Mouse (Mus musculus) 3134 (cell line): ENCODE measurements around the gene Setd4.
"Not testable (repeated sequence)": the region's sequence is repeated elsewhere in the genome, so short reads cannot be mapped to it uniquely, and the experiment has no call there.

Experiments
- DNase-seq: peaks from one replicate; pipeline ENCODE4 v3.0.0-alpha.2; 2011; ENCODE audit warnings: low spot score; ENCODE audit not compliant: insufficient read length; ENCODE audit errors: extremely low read depth

Gene Setd4

DNA sequence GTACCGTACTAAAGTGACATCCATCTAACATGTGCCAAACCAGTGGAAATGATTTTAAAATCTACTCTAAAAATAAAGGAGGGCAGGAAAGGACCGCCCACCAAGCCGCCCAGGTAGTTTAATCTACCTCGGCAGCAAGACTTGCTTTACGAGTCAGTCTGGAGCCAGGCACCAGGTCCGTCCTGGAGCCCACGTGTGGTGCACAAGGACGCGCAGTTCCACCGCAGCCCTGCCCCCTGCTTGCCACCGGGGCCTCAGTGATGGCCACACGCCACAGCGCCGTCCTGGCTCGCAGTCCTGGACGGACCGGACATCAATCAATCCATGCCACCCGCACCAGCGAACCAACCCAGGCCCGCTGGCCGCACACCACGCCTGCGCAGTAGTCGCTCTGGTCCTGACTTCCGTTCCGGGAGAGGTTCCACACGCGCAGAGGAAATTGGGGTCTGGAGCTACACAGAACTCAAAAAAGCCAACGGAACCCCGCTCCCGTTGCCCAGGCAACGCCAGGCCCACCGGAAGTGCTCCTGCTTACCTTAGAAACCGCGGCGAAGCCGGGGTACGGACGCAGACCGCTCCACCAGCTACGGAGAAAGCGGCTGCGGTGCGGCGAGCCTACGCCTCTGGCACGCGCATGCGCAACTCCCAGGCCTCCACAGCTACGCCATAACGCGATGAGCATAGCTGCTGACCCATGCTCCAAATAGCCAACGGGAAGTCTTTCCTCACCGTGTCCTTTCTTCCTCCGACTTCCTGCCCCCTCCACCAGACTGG, at the start of gene Setd4:
Gene Setd4 (minus strand): TSS at position 625 of the 774 bp plus-strand sequence.
- DNase-seq, result peak; percentile 98

DNA sequence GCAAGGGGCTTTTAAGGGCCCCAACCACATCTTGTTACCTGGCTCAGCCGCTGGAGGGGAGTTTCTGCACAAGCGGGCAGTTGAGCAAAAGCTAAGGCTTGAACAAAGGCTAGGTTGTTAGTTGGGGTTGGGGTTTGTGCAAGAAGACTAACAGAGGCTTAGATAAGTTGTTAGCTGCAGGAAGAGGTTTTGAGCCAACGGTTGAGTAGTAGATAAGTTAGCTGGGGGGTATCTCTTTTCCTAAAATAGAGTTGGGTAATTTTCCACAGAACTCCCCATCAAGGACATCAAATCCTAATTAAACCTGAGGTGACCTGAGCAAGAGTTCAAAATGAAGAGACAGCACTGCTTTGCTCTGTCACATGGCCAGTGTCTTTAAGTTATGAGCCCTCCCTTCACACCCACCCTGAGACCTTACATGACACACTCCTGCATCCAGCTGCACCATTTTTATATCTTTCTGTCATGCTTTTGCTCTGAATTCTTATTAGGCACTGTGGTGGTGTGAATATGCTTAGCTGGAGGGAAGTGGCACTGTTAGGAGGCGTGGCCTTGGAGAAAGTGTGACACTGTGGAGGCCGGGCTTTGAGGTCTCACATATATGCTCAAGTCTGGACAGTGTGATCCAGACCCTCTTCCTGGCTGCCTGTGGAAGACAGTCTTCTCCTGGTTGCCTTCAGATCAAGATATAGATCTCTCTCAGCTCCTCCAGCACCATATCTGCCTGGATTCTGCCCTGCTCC, 44.7 kb upstream of the Setd4 start:
- no peak for DNase-seq

DNA sequence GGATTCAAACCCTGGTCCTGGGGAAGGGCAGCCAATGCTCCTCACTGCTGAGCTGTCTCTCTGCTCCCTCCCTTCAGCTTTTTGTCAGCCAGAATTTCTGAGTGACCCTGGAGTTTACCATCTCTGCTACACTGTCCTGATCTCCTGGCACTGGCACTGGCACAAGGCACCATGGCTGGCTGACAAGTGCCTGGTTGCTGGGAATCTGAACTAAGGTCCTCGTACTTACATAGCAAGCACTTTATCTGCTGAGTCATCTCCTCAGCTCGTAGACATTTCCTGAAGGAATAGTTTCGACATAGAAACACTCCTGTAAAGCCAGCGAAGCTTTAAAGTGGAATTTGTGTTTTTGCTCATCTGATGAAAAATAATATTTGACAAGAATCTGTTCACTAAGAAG, 40.1 kb upstream of the Setd4 start:
- peak; percentile 59 for DNase-seq

DNA sequence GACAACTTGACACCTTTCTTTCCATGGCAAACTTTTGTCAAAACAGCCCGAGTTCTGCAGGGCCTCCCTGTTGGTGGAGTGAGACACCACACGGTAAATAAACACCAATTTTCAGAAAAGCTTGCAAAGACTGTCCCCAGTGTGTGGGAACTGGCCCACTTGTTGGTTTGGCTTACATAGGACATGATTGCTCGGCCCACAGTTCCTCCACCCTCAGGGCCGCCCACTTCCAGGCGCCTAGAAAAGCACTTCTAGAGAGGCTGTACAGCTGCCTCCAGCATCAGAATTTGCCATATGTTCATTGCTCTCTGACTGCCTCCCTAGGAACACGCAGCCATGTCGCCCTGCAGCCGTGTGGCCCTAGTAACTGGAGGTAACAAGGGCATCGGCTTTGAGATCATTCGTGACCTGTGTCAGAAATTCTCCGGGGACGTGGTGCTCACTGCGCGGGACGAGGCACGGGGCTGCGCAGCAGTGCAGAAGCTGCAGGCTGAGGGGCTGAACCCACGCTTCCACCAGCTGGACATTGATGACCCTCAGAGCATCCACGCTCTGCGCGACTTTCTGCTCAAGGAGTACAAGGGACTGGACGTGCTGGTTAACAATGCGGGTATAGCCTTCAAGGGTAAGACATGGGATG, 24.0 kb upstream of the Setd4 start, which contains the start of gene Gm5678:
Gene Gm5678 (plus strand): TSS at position 337 of the 640 bp plus-strand sequence.
- no peak for DNase-seq

DNA sequence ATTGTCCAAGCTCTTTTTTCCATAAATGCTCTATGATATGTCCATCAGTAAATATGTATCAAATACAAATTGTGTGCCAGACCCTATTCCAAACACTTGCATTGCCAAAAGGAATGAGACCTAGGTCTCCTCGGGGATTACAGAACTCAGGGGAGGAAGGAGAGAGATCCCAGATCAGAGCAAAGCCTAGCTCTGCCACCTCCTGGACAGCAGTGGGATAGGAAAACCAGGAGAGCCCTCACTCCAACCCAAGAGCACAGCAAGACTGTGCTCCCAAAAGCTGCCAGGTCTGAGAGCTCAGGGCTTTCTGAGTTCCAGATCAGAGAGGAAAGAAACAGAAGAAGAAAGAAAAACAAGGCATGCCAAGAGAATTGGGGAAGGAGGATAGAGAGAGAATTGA, 22.9 kb upstream of the Setd4 start:
- no peak for DNase-seq

DNA sequence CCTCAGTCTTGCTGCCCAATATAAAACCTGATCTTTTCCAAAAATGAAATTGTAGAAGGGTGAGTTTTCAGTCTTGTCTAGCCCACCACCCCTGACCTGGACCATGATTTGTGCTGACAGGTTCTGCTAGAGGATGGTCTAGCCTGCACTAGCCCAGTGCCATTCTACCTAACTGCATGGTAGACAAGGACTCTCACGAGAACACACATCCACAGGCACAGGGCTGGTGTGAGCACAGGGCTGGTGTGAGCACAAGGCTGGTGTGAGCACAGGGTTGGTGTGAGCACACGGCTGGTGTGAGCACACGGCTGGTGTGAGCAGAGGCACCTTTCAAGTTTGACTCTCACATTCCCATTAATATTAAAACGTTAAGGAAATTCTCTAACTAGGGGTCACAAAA, 20.8 kb upstream of the Setd4 start:
- no peak for DNase-seq

GRCm38 (mm10) chr16:93623759-93624158, 19.9 kb upstream of the Setd4 start:
- not testable (repeated sequence) for DNase-seq

- DNase-seq, result no peak
Observed at GRCm38 (mm10) chr16:93615118-93615870, 11.4 kb upstream of the Setd4 start.

DNA sequence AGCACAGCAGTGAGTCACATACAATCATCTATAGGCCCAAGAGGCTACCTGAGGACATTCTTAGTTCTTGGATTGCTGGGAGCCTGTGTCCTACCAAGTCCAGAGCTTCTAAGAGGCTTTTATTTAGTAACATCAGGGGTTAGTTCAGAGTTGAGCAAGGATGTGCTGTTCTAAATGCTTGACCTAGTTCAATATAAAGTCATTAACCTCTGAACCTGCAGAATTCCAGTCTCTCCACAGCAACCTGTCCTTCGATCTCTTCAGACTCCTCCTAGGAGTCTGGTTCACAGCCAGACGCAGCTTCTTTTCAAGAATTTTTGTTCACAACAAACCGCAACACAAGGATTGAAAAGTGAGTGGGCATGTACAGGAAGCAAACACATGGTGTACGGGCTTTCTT, 7.1 kb upstream of the Setd4 start:
- no peak for DNase-seq

DNA sequence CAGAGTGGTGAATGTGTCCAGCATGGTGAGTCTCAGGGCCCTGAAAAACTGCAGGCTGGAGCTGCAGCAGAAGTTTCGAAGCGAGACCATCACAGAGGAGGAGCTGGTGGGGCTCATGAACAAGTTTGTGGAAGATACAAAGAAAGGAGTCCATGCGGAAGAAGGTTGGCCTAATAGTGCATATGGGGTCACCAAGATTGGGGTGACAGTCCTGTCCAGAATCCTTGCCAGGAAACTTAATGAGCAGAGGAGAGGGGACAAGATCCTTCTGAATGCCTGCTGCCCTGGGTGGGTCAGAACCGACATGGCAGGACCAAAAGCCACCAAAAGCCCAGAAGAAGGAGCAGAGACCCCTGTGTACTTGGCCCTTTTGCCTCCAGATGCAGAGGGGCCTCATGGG, 5.9 kb upstream of the Setd4 start:
- DNase-seq, result no peak

GRCm38 (mm10) chr16:93608731-93609130, 4.9 kb upstream of the Setd4 start:
- no peak for DNase-seq

GRCm38 (mm10) chr16:93607669-93608101, 3.8 kb upstream of the Setd4 start:
- DNase-seq, result peak; percentile 86

GRCm38 (mm10) chr16:93606146-93606545, 2.3 kb upstream of the Setd4 start:
- no peak for DNase-seq

- DNase-seq, result no peak
Observed at GRCm38 (mm10) chr16:93605553-93605952, 1.7 kb upstream of the Setd4 start, which contains the start of gene Cbr1. Gene Cbr1 (plus strand): TSS chr16:93605853.

- no peak for DNase-seq
Observed at GRCm38 (mm10) chr16:93604481-93604969, 662 bp upstream of the Setd4 start.

DNA sequence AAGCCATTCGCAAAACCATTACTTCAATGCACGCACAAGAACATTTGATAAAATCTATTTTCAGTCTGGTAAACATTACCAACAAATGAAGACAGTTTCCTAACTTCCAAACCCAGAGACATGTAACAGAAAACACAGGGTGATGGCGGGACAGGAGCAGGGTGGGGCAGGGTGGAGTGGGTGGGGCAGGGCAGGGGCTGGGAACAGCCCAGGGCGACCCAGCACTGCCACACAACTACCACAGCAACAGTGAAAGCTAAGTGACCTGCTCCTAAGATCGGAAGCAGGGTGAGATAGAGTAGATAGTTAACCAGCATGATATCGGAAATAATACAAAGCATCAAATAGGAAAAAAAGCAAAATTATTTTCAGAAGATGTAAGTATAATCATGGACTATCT, 4.4 kb downstream of the Setd4 start:
- no peak for DNase-seq

DNA sequence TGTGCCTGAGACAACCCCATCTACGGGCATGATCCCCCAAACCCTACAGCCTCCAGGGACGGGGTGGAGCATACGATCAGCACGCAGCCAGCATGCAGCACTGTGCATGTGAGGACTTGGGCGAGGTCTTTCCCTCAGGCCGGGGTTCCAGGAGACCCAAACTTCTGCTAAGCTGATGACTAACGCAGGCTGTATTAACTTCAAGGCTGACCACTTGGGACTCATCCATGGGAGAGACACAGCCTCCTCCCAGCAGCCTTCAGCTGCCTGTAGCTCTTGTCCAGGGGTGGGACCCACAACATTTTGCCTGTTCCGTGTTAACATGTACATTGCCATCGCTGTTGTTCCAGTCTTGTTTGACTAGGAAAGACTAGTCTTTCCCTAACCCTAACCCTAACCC, 6.3 kb downstream of the Setd4 start:
- DNase-seq, result no peak

DNA sequence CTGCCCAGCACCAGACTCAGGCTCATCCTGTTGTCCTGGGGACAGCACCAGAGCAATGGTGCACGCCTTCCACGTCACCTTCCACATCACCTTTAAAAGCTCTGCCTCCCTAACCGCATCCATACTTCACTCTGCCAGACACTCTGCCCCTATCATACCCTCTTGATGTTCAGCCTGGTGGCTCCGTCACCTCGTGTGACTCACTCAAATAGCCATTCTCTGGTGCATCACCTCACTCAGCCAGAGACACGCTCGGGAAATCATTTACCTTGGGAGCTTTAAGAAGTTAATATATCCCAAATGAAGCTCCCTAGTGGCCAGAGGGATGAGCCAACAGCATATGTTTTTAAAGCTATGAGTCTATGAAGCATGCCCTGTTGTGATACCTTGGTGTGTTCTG, 7.1 kb downstream of the Setd4 start:
- no peak for DNase-seq

DNA sequence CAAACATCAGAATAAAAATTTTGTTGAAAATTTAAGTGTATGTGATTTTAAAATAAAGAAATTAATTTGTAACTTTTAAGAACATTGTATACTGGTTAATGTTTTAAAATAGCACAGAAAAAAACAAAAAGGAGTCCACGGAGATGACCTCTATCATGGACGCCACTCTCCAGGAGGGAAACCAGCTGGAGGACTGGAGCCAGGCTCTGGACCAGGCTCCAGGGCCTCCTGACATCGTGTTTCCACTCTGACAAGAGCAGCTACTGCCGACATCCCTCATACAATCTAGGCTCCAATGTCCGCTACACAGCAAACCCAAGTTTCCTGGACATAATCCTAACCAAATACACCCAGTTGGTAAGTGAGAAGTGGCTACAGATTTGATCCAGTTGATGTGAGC, 8.1 kb downstream of the Setd4 start:
- DNase-seq, result no peak

DNA sequence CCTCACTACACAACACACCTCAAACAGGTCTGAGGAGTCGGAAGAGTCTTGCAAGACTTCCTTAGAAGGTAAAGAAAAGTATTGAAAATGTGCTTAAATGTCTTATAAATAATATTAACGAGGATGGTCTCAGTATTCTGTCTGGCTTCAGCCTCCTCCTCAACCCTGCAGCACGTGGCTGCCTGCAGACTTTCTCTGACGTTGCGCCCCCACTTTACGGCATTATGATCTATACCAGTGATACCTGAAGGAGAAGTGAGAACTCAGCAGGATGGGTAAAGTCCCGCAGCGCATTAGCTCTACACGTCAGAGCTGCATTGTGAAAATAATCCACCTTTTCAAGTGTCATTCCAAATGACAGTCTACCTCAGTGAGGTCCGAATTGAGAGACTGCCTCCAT, 9.4 kb downstream of the Setd4 start:
- DNase-seq, result no peak

DNA sequence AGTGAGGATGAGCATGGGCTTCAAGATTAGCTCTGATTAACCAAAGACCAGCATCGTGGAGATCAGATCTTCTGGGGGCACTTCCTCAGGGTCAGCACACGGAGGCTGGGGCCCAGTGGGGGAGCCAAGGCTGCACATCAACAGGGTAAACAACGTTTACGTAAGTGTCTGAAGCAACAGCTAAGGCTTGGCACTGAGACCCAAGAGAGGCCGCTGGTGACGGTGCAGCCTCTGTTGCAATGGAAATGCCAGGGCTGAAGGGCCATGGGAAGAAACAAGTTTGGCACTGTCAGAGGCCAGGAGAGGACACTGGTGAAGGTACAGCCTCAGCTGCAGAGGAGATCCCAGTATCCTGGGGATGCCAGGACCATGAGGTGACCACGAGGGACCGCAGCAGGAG, 10.5 kb downstream of the Setd4 start:
- no peak for DNase-seq
